Mouse (Mus musculus) heart, adult 8-10 months (tissue): Measurements from ENCODE around the gene Kansl1. TPM values are rescaled to one million over a fixed set of nuclear protein-coding genes. Genes with fewer than 3 reads are reported as not detected.
A peak's percentile ranks its signal among the peaks of the same experiment; 100 is the strongest.

ENCODE experiments used
- DNase-seq: peaks from one replicate; pipeline ENCODE4 v3.0.0; 2022; ENCODE audit warnings: low spot score
- total RNA-seq, 4 experiments: library from RNA; stranded (reverse); gene quantifications; 2 replicates each; pipeline ENCODE4 v1.2.4; 2022

Gene Kansl1
- total RNA-seq, 4 experiments from 2014 or later = 27.0 to 30.0 (median 28.8) TPM

DNA sequence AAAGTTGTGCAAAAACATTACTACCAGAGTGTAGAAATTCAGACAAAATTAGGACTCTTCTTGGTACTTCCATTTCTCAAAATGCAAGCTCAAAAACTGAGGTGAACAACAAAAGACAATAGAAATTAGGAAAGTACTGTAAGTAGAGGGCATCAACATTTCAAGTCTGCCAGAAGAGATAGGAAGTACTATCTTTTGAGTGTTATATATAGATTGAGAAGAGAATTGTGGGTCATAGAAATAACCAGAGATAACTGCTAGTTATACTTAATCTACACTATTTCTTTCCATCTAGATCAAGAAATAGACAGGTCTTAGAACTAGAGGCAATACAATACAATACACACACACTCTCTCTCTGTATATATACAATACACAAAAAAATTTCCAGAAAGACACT, 30.2 kb downstream of the Kansl1 start:
- no peak for DNase-seq

DNA sequence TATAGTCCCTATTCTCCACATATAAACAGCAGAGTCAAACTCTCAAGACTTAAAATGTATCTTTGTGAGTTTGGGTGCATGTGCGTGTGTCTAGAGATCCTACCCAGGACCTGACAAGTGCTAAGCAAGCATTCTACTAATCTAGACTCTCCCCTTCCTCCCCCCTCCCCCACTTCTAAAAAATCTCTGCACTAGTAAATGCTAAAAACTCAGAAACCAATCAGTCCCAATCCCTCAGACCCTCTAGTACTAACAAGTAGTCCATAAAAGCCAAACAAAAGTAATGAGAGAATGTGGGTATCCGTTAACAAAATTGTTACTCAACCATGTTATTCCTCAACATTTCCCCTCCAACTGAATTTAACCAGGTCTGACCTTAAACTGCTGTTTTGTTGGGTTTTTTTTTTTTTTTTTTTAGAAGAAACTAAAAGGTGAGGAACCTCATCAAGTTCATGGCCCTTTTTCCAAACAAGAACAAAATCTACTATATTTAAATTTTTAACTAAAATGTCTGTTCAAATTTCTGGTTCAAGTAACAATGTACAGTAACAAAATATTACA, 32.2 kb downstream of the Kansl1 start:
- DNase-seq = no peak

DNA sequence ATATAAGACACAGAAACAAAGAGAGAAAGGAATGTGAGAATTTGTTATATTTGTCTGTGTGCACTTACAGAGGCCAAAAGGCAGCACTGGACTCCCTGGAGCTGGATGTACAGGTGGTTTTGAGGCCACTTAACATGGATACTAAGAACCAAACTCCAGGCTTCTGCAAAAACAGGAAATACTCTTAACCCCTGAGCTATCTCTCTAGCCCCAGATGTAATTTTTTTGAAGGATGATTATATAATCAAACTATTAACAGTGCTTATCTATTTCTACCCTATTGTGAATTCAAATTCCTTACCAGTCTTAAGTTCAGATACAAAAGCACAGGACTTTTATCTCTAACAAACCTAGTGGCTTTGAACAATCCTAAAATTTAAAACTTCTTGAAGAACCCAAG, 32.9 kb downstream of the Kansl1 start:
- DNase-seq = no peak

DNA sequence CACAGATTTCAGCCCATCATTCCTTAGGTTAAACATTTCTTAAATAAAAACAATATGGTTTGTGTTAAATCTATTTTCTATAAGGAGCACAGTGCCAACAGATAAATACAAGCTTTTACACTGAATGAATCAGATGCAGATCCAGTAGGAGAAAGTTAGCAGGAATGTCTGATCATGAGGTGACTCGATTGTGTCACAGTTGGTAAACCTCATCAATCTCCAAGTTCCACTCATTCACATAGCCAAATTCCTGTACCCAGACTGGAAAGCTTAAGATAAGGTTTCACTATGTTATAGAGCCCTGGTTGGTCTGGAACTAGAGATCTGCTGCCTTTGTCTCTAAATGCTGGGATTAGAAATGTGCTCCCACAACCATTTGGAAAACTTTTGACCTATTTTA, 33.5 kb downstream of the Kansl1 start:
- DNase-seq = no peak

DNA sequence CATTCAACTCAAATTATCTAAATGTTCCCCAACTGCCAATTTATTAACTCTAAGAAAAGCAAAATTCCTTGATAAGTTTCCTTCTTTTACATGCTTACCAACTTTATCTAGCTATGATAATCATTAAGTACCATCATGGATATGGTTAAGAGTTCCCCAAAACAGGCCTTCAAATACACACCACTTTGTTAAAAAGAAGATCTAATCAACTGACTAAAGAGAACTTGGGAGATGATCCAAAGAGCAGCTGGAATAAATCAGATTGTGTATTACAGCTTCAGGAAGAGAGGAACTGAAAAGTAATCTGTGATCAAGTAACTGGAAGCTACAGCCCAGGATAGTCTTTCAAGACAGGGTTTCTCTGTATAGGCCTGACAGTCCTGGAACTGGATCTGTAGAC, 36.4 kb downstream of the Kansl1 start:
- peak; percentile 25 for DNase-seq

DNA sequence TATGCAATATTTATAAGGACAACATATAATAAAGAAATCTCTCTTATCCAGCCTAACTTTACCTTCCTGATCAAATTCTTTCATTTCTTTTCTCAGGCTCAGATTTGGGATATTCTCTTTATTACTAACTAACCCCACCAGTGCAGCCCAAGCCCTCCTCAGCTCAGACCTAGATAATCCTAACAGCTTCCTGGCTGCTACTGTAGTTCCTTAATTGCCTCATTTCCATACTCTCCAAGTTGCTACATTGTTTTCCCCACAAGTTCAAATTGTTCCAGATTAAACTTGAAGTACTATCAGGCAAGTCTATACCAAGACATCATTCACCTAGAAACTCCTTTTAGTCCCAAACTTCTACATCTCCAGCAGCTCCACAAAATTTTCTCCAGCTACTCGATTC, 36.9 kb downstream of the Kansl1 start:
- DNase-seq = no peak

DNA sequence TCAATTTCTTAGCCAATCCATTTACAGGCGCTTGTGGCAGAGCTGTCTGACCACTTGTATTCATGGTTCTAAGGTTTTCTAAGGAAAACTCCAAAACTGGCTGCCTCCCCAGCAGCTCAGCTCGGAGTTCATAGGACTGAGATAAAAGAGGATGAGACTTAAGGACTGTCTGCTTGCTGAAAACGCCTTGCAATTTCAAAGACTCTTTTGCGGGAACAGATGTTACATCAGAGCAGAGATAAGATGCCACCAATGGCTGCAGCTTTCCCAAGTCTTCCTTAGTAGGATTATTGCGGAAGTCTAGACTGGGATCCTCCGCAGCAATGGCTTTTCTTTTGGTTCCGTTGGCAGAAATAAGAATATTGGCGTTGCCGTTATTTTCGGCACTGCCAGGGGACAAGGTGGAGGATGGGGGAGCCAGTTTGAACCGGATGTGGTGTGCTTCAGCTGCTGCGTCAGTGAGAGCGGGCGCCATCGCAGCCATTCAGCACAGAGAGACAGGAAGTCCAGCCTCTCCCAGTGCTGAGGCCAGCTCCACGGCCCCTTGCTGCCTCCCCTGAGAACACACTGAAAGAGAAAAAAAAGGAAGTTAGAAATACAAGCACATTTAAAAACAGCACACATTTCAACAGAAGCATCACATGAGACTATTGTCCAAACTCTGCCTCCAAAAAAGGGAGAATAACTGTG, 43.8 kb downstream of the Kansl1 start:
- peak; percentile 67 for DNase-seq

DNA sequence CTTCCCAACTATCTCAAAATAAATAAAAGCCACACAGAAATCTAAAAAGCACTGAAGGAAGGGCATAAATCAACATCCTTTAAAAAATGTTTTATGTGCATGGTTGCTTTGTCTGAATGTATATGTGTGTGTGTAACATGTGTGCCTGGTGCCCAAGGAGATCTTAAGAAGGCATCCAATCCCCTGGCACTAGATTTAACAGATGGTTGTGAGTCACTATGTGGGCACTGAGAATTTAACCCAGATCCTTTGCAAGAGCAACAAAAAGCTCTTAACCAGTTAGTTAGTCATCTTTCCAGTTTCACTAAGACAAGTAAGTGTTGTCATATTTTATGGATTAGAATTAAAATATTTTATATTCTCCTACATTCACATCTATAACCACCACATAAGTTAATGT, 56.4 kb downstream of the Kansl1 start:
- DNase-seq = no peak

DNA sequence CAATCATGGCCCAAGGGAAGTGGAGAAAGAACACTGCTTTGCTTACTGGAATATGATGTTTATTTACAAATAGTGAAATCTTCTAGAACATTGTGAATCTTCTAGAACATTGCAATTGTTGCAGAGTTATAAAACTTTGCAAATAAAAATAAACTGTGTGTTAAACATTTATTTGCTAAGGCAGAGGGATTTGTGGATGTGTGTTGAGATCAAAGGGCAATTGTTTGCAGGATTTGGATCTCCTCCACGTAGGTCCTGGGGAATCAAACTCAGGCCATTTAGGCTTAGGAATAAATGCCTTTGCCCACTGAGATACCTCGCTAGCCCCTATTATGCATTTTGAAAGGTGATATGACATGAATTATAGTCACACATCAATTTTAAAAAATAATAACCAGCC, 61.3 kb downstream of the Kansl1 start:
- DNase-seq = no peak

DNA sequence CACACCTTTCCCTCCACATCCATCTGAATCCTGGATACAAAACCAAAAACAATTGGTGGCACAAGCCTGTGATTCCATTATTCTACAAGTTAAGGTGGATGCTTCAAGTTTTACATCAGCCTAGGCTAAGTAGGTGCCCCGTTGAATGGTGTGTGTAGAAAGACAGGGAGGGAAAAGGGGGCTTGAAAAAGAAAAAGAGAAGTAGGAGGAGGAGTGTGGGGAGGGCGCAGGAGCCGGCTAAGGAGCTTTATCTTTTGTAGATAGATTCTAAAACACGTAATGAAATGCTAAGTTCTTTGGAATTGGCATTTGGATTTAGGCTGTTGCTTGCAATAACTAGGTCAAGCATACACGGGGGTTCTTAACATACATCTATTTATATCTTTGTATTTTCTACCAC, 67.7 kb downstream of the Kansl1 start:
- DNase-seq = no peak

DNA sequence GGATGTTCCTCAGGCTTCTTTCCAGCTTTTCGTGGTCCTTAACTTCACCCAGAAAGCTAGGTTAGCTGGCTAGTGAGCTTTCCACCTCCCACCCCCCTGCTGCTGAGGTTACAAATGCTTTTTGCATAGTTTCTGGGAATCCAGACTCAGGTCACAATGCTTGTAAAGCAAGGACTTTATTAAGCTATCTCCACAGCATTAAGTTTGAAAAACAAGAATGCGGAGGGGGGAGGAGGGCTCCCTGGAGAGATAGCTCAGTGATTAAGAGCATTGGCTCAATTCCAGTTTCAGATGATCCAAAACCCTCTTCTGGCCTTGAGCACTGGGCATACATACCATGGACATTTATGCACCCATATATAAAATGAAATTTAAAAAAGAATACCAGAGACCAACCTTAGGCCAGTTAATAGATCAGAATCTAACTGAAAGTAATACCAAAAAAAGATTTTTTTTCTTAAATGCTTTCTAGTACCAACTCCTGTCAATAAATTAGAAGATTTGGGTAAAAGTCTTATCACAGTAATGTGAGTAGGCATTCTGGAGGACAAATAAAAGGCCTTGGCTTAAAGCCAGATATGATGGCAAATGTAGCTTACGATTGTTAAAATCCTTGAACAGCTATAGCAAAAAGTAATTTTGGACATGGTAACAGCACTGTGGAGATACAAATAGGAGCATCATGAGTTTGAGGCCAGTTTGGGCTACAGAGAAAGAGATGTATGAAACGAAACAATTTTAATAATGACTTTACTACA, 69.0 kb downstream of the Kansl1 start:
- DNase-seq = no peak

DNA sequence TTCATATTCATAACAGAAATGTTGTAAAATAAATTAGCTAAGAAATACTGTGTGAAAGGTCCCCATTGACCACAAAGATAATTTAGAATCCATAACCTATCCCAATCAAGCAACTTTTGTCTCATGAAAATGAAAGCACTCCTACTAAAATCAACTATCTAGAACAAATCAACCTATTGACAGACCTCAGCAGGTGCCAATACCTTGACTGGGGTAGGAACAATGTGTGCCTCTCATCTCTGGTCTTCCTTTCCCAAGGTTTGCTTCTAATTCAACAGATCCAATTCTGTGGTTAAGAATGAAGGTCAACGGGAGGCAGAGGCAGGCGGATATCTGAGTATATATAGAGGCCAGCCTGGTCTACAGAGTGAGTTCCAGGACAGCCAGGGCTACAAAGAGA, 73.0 kb downstream of the Kansl1 start:
- DNase-seq = no peak

DNA sequence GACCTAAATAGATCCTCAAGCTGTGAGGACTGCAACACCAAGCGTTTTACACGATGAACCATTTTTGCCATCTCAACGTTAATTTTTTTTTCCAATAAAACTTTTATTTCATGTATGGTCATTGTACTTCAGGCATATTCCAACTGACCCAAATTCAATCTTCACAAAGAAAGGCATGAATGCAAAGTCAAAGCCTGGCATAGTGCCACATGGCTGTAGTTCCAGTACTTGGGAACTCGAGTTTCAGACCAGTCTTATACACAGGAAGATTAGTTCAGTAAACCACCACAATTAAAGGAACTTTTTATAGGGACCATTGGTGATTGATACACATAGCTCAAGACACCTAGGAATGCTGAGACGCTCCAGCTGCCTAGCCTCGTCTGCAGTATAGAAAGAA, 75.5 kb downstream of the Kansl1 start:
- no peak for DNase-seq

DNA sequence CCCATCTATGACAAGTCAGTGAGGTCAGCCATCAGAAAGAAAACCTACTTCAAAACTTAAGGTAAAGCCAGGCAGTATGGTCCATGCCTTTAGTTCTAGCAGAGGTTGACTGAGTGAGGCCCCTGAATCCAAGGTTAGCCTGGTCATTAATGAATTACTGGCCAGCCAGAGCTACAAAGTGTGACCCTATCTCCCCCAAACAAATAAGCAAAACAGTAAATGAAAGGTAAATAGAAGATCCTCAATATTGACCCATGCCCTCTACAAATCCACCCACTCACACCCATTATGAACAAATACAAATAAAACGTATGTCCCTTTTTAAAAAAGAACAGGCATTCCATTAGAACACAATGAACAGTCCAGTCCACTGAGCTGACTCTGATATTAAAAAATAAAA, 76.5 kb downstream of the Kansl1 start:
- no peak for DNase-seq

DNA sequence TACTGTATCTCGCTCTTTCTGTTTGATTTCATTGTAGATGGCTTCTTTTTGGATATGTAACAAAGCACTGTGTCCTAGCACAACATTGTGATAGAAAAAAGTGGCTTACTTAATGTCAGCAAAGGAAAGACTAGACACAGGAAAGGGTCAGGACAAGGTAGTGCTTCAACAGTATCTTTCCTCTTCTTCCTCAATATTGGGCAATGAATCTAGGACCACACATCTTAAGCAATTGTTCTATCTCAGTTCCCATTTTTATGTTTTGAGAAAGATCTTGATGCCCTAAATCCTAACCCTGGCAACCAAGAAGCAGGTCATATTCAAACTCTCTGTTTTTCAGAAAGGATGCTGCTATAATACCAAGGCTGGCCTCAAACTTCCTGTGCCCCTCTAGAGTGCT, 81.4 kb downstream of the Kansl1 start:
- DNase-seq = no peak

DNA sequence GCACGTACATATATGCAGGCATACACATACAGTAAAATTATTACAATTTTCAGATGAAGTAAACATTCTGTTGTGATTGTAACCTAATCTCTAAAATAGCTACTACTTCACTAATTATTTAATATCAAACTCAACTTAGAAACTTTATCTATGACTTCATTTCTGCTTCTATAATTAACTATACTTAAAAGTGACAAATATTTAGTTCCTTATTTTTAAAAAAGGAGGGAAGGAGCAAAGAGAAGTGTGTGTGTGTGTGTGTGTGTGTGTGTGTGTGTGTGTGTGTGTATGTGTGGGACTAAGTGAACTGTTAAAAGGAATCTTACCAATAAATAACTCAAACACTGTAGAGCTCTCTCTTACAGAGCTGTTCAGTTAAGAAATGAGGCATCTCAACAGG, 82.1 kb downstream of the Kansl1 start:
- DNase-seq = no peak

DNA sequence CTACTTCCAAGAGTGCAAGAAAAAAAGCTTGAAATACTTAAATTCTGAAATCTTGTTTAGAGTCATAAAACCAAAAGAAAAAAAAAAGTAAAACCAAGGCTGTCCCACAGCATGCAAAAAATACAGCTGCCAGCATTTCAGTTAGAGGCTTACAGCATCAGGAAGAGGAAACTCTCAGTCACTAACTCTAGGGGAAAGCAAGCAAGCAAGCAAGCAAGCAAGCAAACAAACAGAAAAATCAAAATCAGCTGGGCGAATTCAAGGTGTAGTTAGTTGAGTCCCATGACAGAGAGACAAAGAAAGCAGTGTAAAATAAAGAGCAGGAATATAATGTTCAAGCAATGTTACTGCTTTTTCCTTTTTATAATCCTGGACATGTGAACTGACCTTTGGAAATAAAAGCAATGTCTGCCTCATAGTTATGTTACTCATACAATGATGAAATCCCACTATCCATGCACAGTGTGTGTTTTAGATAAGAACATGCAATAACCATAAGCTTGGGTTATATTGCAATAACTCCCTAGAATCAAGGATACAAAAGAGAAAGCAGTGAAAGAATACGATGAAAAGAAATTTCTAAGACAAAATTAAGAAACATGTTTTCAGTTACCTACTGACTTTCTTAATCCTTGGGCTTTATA, 85.4 kb downstream of the Kansl1 start:
- no peak for DNase-seq

DNA sequence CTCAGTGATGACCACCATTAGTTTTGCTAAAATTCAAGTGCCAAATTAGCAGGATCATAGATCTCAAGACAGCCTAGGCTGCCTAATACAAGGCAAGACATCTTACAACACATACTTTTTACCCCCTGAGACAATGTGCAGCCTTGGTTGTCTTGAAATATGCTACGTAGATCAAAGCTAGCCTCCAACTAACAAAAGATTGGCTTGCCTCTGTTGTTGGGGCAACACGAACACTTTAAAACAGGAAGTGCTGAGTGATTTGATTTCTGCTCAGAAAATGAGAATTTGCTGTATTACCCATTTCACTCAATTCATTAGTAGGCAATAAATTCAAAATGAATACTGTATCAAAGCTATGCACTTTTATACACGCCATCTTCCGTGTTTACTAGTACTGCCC, 86.8 kb downstream of the Kansl1 start:
- DNase-seq = no peak

DNA sequence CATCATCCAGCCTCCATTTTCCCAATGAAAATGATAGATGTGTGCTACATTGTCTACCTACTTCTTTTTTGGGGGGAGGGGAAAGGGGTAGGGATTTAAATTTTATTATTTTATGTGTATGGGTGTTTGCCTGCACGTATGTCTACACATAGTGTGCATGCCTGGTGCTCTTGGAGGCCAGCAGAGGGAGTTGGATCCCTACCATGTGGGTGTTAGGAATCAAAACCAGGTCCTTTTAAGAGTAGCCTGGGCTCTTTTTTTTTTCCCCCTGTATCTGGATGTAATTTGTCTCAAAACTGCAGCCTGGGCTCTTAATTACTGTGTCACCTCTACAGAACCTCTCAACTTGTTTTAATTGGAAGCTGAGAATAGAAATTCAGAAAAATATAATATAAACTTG, 89.0 kb downstream of the Kansl1 start:
- DNase-seq = no peak

DNA sequence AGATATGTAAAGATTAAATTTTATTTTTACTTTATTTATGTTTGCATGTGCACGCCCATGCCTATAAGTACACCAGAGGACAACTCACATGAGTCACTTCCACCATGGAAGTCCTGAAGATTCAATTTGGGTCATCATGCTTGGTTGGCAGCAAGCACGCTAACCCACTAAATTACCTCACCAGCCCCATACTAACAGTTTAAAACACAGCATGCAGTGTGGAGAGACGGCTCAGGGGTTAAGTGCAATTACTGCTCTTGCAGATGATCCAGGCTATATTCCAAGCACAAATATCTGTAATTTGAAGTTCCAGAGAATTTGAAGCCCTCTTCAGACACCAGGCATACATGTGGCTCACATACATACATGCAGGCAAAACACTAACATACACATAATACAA, 92.4 kb downstream of the Kansl1 start:
- DNase-seq = no peak

DNA sequence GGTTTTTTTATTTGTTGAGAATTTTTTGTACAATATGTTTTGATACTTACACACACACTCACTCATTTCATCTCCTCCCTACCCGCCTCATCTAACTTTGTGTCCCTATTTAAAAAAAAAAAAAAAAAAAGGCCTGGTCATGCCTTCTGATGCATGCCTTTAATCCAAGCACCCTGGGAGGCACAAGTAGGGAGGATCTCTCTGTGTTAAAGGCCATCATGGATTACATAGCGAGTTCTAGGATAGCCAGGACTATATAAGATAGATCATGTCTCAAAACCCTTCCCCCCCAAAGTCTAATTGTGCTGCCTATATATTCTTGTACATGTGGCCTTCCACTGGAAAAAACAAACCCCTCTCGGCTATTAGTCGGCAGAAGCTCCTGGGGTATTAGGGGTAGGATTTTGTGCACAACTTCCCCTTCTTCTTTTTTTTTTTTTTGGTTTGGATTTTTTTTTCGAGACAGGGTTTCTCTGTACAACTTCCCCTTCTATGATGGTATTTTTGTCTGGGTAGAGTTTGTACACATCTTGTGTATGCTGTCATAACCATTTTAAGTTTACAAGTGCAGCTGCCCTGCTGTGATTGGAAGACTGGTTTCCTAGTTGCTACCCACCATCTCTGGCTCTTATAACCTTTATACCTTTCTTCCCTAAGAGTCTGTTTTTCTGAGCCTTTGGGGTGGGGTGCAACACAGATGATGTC, 101.0 kb downstream of the Kansl1 start:
- no peak for DNase-seq
